ENCODE assay signal across 8 mouse cellular contexts in genomic region chr4:134734038-134734628, GRCm38 (mm10). TPM values are rescaled to one million over a fixed set of nuclear protein-coding genes. Genes with fewer than 3 reads are reported as not detected.
DNase-seq lines count a peak whose midpoint lies in the region; ATAC-seq and TF ChIP-seq lines count a peak whose summit lies in the region.

No protein-coding gene starts in this region.

- no peaks in the 10 kb centered on the region for H3K36me3 ChIP-seq in kidney, embryonic 14.5 days (ENCODE audit: control insufficient read depth, insufficient read depth, low read length)

- no peaks in the 10 kb centered on the region for H3K9me3 ChIP-seq in kidney, embryonic 14.5 days (ENCODE audit: control insufficient read depth, low read length)

- no peak for DNase-seq in layer of hippocampus, adult 2 months (ENCODE audit: low spot score in 2 of 2)
- DNase-seq in layer of hippocampus, adult 9-10 months (ENCODE audit: low spot score): no peak
- peak; percentile 75 to 81 for DNase-seq in heart, adult 9 months (ENCODE audit: low spot score in 2 of 2)
- peak; percentile 69 for DNase-seq in lung, postnatal 25 days (ENCODE audit: low spot score)
- DNase-seq in thymus, postnatal 25 days: peak; percentile 51
- DNase-seq in left cerebral cortex, adult 9 months (ENCODE audit: low spot score in 2 of 2): no peak

- no peak overlapping the region for H3K4me3 ChIP-seq in layer of hippocampus, adult 2 months
- no peak overlapping the region for H3K4me3 ChIP-seq in cortical plate, adult 2 months (ENCODE audit: insufficient read depth, low read length)
- H3K4me3 ChIP-seq in kidney, embryonic 14.5 days (ENCODE audit: low read length): no peak overlapping the region

- H3K9ac ChIP-seq in kidney, embryonic 14.5 days (ENCODE audit: low read depth, low read length): no peak overlapping the region

- TF ChIP-seq CTCF in layer of hippocampus, adult 2 months (conservative IDR thresholded peaks at IDR 0.05): no peak
- TF ChIP-seq CTCF in cortical plate, adult 2 months (IDR thresholded peaks at IDR 0.05; ENCODE audit: extremely low read depth, insufficient read depth, low read length): no peak

- peak overlapping the region; percentile 61 for H3K27ac ChIP-seq in layer of hippocampus, adult 2 months
- H3K27ac ChIP-seq in cortical plate, adult 2 months (ENCODE audit: insufficient read depth, low read length): peak overlapping the region; percentile 36; the same call in 1 of the 2 replicates
- H3K27ac ChIP-seq in kidney, embryonic 14.5 days (ENCODE audit: low read depth, low read length): peak overlapping the region; percentile 55; the same call in 1 of the 2 replicates

- 8% methylated on average over 13 of the region's 13 CpGs for WGBS in kidney, embryonic 14.5 days

- peak; percentile 68 for ATAC-seq in kidney, embryonic 14.5 days (ENCODE audit: low FRiP score, low TSS enrichment)

- no peak for TF ChIP-seq POLR2A in cortical plate, adult 2 months (IDR thresholded peaks at IDR 0.05; ENCODE audit: extremely low read depth, insufficient read depth, low read length)

- peaks cover 7% of the 10 kb centered on the region for H3K4me1 ChIP-seq in cortical plate, adult 2 months (ENCODE audit: control insufficient read depth, insufficient read depth, low read length)
- H3K4me1 ChIP-seq in kidney, embryonic 14.5 days (ENCODE audit: control insufficient read depth, insufficient read depth, low read length): peaks cover 20% of the 10 kb centered on the region; the same call in 1 of the 2 replicates

- H3K27me3 ChIP-seq in kidney, embryonic 14.5 days (ENCODE audit: control insufficient read depth, insufficient read depth, low read length): no peaks in the 10 kb centered on the region

- peak overlapping the region; percentile 22 for H3K4me2 ChIP-seq in kidney, embryonic 14.5 days (replicated peaks; ENCODE audit: low read depth, low read length)

RNA-seq across cellular contexts. Expression of gene Man1c1, which starts 30.0 kb away (rescaled TPM):
- total RNA-seq in layer of hippocampus, adult 2 months (2021): 10 to 100 TPM; 22.1 to 25.1 TPM
- 18.9 and 20.5 TPM in 2 replicates for polyA plus RNA-seq in cortical plate, adult 2 months (2012; rRNA removed)
- 3.8 and 5.3 TPM in 2 replicates for polyA plus RNA-seq in kidney, embryonic 14.5 days (2014; fragmentation: Nextera tagmentation; extraction: Ambion mirVana)

RNA-seq across cellular contexts. Expression of gene Ldlrap1, which starts 33.7 kb away (rescaled TPM):
- total RNA-seq in layer of hippocampus, adult 2 months (2021): 1 to 10 TPM; 2.0 to 3.0 TPM
- polyA plus RNA-seq in cortical plate, adult 2 months (2012; rRNA removed): 3.0 and 3.3 TPM in 2 replicates
- polyA plus RNA-seq in kidney, embryonic 14.5 days (2014; fragmentation: Nextera tagmentation; extraction: Ambion mirVana): 10.7 and 19.9 TPM in 2 replicates

Comparison
In these comparisons a context has a peak if more than half of its experiments do, and no peak if none do; other contexts are left out.
1. DNase-seq: peak in heart, adult 9 months (2 of 2), lung, postnatal 25 days (single experiment) and thymus, postnatal 25 days (single experiment); none in layer of hippocampus, adult 2 months (0 of 2), layer of hippocampus, adult 9-10 months (single experiment) and left cerebral cortex, adult 9 months (0 of 2).
2. Peak in every context shown above with its lines, with median percentiles within 50 percentile points of each other: H3K27ac ChIP-seq.